Mouse (Mus musculus) heart, embryonic 13.5 days (tissue): ENCODE data around the gene Cep128. TPM values are rescaled to one million over a fixed set of nuclear protein-coding genes. Genes with fewer than 3 reads are reported as not detected.
A peak's percentile ranks its signal among the peaks of the same experiment; 100 is the strongest.

ENCODE experiments used
- ATAC-seq: fragments of 200-750 bp; cut with Nextera tagmentation; 2 replicates; pipeline ENCODE4 v1.8.0; 2017; ENCODE audit warnings: moderate TSS enrichment; ENCODE audit not compliant: insufficient number of reproducible peaks, low FRiP score, low TSS enrichment; ENCODE audit errors: extremely low read depth
- H3K27ac ChIP-seq: fragments of 300-500 bp; sonication (generic); replicated peaks from 2 replicates; pipeline ENCODE4 v1.5.1; 2015; ENCODE audit warnings: moderate library complexity, mild to moderate bottlenecking, inconsistent platforms
- H3K27me3 ChIP-seq: fragments of 300-500 bp; sonication (generic); replicated peaks from 2 replicates; pipeline ENCODE4 v1.6.1; 2015; ENCODE audit warnings: mild to moderate bottlenecking, inconsistent platforms
- H3K36me3 ChIP-seq: fragments of 300-500 bp; sonication (generic); 2 replicates; pipeline ENCODE4 v1.6.1; 2015; ENCODE audit warnings: mild to moderate bottlenecking, inconsistent platforms
- H3K4me1 ChIP-seq: fragments of 300-500 bp; sonication (generic); 2 replicates; pipeline ENCODE4 v1.6.1; 2015; ENCODE audit warnings: inconsistent platforms
- H3K4me2 ChIP-seq: fragments of 300-500 bp; sonication (generic); 2 replicates; pipeline ENCODE4 v1.6.1; 2015; ENCODE audit warnings: inconsistent platforms, mild to moderate bottlenecking, moderate library complexity
- H3K4me3 ChIP-seq: fragments of 300-500 bp; sonication (generic); 2 replicates; pipeline ENCODE4 v1.5.1; 2015; ENCODE audit warnings: moderate library complexity, mild to moderate bottlenecking, inconsistent platforms
- H3K9ac ChIP-seq: fragments of 300-500 bp; sonication (generic); 2 replicates; pipeline ENCODE4 v1.6.1; 2015; ENCODE audit warnings: inconsistent platforms, mild to moderate bottlenecking, moderate library complexity
- H3K9me3 ChIP-seq: fragments of 300-500 bp; sonication (generic); 2 replicates; pipeline ENCODE4 v1.6.1; 2016; ENCODE audit warnings: inconsistent platforms
- WGBS: fragments of 180-500 bp; shearing (Covaris S2); methylation state at CpG from one replicate; pipeline ENCODE4 v1.1.7; 2015; ENCODE audit warnings: mixed read lengths; 5-methylcytosine and 5-hydroxymethylcytosine counted together
- polyA plus RNA-seq: library from polyadenylated mRNA; unstranded; fragments of >200 nt; fragmentation: Nextera tagmentation; extraction: Ambion mirVana; gene quantifications from 2 replicates; pipeline ENCODE4 v1.2.1, GENCODE M21; 2015

Gene Cep128
- polyA plus RNA-seq, 1 experiment from 2014 or later: 6.0 TPM

DNA sequence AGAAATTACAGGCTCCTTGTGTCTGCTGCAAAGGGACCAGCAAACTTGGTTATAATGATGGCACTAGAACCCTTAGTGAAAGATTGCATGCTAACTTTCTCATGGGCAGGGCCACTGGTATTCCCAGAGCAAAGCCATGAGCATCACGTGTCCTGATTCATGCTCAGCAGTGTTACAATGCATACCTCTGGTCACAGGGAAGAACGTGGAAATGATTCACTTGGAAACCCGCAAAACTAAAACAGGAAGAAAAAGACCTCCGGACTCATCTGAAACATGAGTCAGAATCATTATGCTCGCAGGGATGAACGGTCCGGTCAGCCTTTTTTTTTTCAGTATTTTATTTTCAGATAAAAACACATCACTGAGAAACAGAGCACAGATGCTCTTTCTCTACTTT is 78.4 kb downstream of the Cep128 start:
- Histone ChIP-seq H3K4me3 (no peak overlapping the region), H3K9ac (no peak overlapping the region), H3K36me3 (no peaks in the 10 kb centered on the region), H3K4me1 (no peaks in the 10 kb centered on the region), H3K9me3 (no peaks in the 10 kb centered on the region), H3K4me2 (no peak overlapping the region), H3K27me3 (no peaks in the 10 kb centered on the region), H3K27ac (no peak overlapping the region)
- 82% methylated on average over 7 of the region's 7 CpGs for WGBS
- ATAC-seq: no peak

DNA sequence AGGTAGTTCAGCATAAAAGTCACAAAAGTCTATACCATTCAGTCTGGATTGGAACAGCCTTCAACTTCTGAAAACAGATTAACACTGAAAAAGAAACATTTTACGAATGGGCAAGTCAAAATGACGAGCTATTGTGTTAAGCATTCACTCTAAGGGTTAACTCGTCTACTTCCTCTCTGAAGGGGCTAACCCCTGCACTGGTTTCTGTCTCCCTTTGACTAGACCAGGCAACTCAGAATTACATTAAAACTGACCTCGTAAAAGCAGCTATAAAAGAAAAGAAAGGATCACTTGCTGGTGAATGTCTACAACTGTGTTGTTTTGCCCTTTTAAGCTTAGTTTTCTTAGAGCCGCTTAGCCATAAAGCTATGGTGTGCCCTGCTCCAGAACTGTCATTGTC is 79.2 kb downstream of the Cep128 start:
- 83% methylated on average over 5 of the region's 5 CpGs for WGBS
- ATAC-seq: no peak
- no peak overlapping the region for H3K9ac ChIP-seq
- no peaks in the 10 kb centered on the region for H3K4me1 ChIP-seq
- no peaks in the 10 kb centered on the region for H3K36me3 ChIP-seq
- no peaks in the 10 kb centered on the region for H3K27me3 ChIP-seq
- no peak overlapping the region for H3K4me2 ChIP-seq
- no peaks in the 10 kb centered on the region for H3K9me3 ChIP-seq
- H3K27ac ChIP-seq: no peak overlapping the region
- H3K4me3 ChIP-seq: no peak overlapping the region

DNA sequence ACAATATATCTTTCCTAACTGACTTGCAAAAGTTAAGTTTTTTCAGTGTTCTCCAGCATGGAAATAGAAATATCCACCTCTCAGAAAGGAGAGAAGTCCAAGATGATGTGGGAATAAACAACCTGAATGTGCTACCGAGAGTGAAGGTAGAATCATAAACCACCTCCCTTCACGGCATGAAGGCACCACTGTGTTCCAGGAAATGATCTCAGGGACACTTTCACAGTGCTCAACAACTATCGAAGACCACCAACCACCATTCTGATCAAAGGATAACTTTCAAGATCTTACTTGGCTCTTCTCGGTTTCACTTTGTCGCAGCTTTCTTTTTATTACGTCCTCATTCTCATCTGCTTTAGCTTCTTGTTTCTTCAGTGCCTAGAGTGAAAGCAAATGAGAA is 85.5 kb downstream of the Cep128 start:
- H3K27me3 ChIP-seq: no peaks in the 10 kb centered on the region
- no peak overlapping the region for H3K27ac ChIP-seq
- peaks cover 24% of the 10 kb centered on the region for H3K36me3 ChIP-seq
- H3K4me1 ChIP-seq: no peaks in the 10 kb centered on the region
- H3K9me3 ChIP-seq: no peaks in the 10 kb centered on the region
- no peak overlapping the region for H3K4me2 ChIP-seq
- no peak overlapping the region for H3K9ac ChIP-seq
- WGBS: 94% methylated on average over 6 of the region's 6 CpGs
- no peak overlapping the region for H3K4me3 ChIP-seq
- ATAC-seq: no peak

DNA sequence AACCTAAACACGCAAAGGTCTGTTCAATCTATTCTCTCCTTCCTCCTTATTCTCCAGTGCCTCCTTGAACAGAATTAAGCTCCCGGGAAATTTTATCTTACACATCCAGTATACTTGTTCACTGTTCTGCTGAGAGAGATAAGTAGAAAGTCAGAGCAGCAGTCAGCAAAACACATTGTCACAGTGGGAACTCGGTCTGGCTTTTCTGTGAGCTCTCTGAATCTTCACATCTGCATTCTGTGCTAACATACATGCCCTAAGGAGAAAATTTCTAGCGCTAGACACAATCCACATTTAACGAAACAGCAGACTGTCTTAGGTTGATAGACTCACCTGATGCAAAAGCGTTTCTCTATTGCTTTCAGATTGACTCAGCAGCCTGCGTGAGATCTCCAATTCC is 88.3 kb downstream of the Cep128 start:
- Histone ChIP-seq H3K4me1 (peaks cover 4% of the 10 kb centered on the region; the same call in 1 of the 2 replicates), H3K9ac (no peak overlapping the region), H3K4me2 (no peak overlapping the region), H3K36me3 (peaks cover 25% of the 10 kb centered on the region), H3K27me3 (no peaks in the 10 kb centered on the region), H3K4me3 (no peak overlapping the region), H3K27ac (no peak overlapping the region), H3K9me3 (no peaks in the 10 kb centered on the region)
- ATAC-seq: no peak
- WGBS: 66% methylated on average over 7 of the region's 7 CpGs

DNA sequence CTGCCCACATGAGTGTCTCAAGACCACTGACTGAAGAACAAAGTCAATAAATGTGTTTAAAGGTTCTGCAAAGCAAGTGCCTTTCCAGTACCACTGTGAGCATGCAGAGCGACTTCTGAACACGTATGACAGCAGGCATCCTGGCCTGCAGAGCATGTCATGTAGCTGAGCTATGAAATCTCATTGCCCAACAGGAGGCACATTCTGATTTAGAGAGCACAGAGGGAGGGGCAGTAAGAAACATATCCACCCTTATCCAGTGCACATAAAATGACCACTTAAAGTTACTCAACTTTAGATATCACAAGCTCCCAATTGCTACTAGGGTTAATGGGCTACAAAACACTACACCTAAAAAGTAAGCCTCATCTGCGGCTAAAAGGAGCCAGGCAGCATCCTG is 88.8 kb downstream of the Cep128 start:
- Histone ChIP-seq H3K36me3 (peaks cover 25% of the 10 kb centered on the region), H3K9ac (no peak overlapping the region), H3K27ac (no peak overlapping the region), H3K4me3 (no peak overlapping the region), H3K4me2 (no peak overlapping the region), H3K27me3 (no peaks in the 10 kb centered on the region), H3K4me1 (peaks cover 4% of the 10 kb centered on the region; the same call in 1 of the 2 replicates), H3K9me3 (no peaks in the 10 kb centered on the region)
- ATAC-seq: no peak
- WGBS: 78% methylated on average over 3 of the region's 3 CpGs

DNA sequence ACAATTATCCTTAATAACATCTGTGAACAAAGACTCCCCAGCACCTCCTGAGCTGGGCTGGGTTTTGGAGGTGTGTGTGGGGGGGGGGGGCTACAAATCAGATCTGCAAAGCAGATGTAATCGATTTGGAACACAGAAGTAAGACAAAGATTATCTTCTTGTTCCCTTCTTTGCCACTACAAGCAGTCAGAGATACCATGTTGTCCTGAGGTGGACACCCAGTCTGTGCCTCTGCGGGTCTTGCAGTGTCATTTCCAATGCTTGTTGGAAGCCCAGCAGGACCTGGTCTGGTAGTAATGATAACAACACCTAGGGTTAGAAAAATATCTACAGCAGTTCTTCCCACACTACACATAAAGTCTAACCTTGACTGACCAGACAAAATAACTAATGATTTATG is 110.3 kb downstream of the Cep128 start:
- Histone ChIP-seq H3K4me2 (no peak overlapping the region), H3K27ac (no peak overlapping the region), H3K4me1 (no peaks in the 10 kb centered on the region), H3K4me3 (no peak overlapping the region), H3K9ac (no peak overlapping the region), H3K36me3 (no peaks in the 10 kb centered on the region), H3K9me3 (no peaks in the 10 kb centered on the region), H3K27me3 (no peaks in the 10 kb centered on the region)
- WGBS: 71% methylated on average over 2 of the region's 2 CpGs
- no peak for ATAC-seq

DNA sequence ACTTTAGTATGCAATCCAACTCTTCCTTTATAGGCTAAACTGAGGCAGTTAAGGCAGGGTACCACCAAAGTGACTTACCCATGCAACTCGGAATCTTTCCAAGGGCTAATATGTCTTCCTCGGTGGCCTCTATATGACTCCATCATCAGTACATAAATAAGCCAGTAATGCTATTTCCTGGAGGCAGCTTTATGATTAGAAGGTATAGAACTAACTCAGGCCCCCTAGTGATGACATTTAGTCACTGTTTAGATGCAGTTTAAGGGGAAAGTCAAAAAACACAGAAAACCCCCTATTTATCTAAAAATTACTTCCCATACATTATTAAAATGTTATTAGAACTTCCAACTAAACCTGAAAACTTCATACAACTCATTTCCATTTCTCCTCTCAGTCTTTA is 114.6 kb downstream of the Cep128 start:
- H3K4me2 ChIP-seq: no peak overlapping the region

DNA sequence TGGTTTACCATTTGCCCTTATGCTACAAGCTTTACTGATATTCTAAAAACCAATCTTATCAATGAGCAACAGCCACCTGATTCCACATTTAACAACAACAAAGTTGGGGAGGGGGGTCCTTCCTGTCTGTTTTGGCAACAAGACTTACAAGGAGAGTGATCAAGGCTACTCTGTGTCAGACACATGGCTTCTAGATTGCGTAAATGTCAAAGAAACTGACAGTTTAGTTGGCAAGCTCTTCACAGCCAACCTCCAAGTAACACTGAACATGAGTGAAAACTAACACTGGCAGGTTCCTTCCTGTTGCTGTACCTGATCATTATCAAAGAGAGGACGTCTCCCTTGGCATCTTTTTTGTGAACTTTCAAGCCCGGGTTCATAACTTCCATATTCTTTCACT is 115.2 kb downstream of the Cep128 start:
- Histone ChIP-seq H3K4me3 (no peak overlapping the region), H3K27ac (no peak overlapping the region), H3K4me2 (no peak overlapping the region), H3K4me1 (peaks cover 13% of the 10 kb centered on the region), H3K36me3 (no peaks in the 10 kb centered on the region), H3K9ac (no peak overlapping the region), H3K27me3 (no peaks in the 10 kb centered on the region), H3K9me3 (no peaks in the 10 kb centered on the region)
- no peak for ATAC-seq
- 62% methylated on average over 3 of the region's 3 CpGs for WGBS

More for the DNA sequence above, 114.6 kb downstream of the Cep128 start:
- no peak for ATAC-seq
- Histone ChIP-seq H3K36me3 (no peaks in the 10 kb centered on the region), H3K27me3 (no peaks in the 10 kb centered on the region), H3K4me1 (peaks cover 12% of the 10 kb centered on the region), H3K4me3 (no peak overlapping the region), H3K27ac (no peak overlapping the region), H3K9me3 (no peaks in the 10 kb centered on the region), H3K9ac (no peak overlapping the region)
- WGBS: 88% methylated on average over 2 of the region's 2 CpGs

DNA sequence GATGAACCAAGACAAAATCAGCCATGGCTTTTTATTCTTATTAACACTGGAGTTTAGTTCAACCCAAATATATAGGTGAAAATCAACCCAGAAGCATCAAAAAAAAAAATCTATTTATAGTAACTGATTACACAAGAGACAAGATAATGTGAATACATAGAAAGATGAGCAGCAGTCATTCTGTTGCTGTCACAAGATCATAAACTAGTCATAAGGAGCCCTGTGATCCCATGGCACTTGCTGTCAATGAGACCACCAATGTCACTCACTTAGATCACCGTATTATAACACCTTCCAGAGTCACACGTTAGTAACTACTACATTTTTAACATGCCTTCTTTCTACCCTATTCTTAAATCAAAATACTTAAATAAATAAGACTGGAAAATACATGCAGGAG is 118.2 kb downstream of the Cep128 start:
- WGBS: 57% methylated on average over 2 of the region's 2 CpGs
- Histone ChIP-seq H3K27me3 (no peaks in the 10 kb centered on the region), H3K36me3 (no peaks in the 10 kb centered on the region), H3K27ac (no peak overlapping the region; the same call in 1 of the 2 replicates), H3K9ac (no peak overlapping the region), H3K9me3 (no peaks in the 10 kb centered on the region), H3K4me1 (peaks cover 13% of the 10 kb centered on the region), H3K4me3 (no peak overlapping the region), H3K4me2 (no peak overlapping the region)
- no peak for ATAC-seq

DNA sequence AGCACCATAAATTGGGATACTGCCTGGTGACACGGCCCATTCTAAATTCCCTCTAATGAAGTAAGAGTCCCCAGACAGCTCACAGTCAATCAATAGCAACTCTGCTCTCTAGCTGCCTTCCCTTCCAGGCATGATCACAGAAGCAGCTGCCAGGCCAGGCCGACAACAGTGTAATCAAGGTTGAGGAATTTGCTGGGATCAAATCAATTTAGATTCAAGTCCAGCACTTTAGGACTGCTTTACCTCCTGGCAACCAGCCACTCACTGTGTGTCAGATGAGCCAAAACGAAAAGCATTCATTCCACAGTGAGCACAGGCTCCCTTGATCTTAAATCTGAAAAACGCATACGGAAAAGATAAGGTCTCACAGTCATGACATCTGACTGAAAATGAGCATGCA is 118.7 kb downstream of the Cep128 start:
- Histone ChIP-seq H3K9me3 (no peaks in the 10 kb centered on the region), H3K36me3 (no peaks in the 10 kb centered on the region), H3K27me3 (no peaks in the 10 kb centered on the region), H3K4me3 (no peak overlapping the region), H3K9ac (no peak overlapping the region), H3K4me2 (no peak overlapping the region), H3K27ac (peak overlapping the region; percentile 43; the same call in 1 of the 2 replicates), H3K4me1 (peaks cover 13% of the 10 kb centered on the region)
- no peak for ATAC-seq
- WGBS: 27% methylated on average over 5 of the region's 5 CpGs

DNA sequence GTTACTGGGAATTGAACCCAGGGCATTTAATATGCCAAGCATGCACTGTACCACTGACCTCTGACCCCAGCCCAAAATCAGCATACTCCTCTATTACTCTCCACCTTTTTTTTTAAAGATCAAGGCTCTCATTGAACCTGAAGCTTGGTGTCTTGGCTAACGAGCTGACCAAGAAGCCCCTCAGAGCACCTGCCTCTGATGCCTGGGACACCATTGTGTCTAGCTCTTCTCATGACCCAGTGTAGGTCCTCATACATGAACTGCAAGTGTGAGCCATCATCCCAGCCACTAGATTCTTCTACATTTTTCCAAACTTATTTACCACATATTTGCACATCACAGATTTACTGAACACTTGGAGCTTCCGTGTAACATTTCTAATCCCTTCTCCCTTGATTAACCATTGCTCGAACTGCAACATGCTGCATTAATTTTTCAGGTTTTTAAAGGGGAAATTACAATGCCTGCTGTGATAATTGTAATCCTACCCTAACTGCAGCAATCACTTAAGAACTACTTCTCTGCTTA is 119.3 kb downstream of the Cep128 start:
- Histone ChIP-seq H3K27ac (peak overlapping the region; percentile 40; the same call in 1 of the 2 replicates), H3K36me3 (peaks cover 5% of the 10 kb centered on the region), H3K27me3 (no peaks in the 10 kb centered on the region), H3K9me3 (no peaks in the 10 kb centered on the region), H3K9ac (no peak overlapping the region), H3K4me2 (no peak overlapping the region), H3K4me3 (no peak overlapping the region), H3K4me1 (peaks cover 13% of the 10 kb centered on the region)
- WGBS: 85% methylated on average over 3 of the region's 3 CpGs
- ATAC-seq: no peak

DNA sequence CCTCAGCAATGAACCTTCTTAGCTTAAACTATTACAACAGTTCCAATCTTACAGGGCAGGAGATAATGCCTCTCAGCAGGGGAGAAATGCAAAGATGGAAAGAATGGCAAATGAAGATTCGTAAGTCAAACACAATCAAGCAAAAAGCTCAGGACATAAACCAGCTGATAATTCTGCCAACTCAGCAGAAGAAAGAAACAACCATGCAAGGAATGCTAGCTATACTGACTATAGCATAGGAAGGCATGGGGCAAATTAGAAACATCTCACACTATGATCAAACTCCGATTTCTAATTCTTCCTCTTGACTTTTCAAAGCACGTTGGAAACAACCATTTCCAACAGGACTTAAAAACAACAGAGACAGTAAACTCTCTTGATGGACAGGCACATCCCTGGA is 120.5 kb downstream of the Cep128 start:
- peaks cover 13% of the 10 kb centered on the region for H3K4me1 ChIP-seq
- H3K4me2 ChIP-seq: no peak overlapping the region
- no peaks in the 10 kb centered on the region for H3K27me3 ChIP-seq
- 87% methylated on average over 3 of the region's 3 CpGs for WGBS
- H3K36me3 ChIP-seq: peaks cover 12% of the 10 kb centered on the region
- no peak for ATAC-seq
- no peak overlapping the region for H3K4me3 ChIP-seq
- H3K9ac ChIP-seq: no peak overlapping the region
- H3K27ac ChIP-seq: no peak overlapping the region
- no peaks in the 10 kb centered on the region for H3K9me3 ChIP-seq
